Mouse (Mus musculus) cerebral cortex, adult 2 months (tissue): Measurements from ENCODE around the gene Mthfd1l.

Experiments used
- WGBS: fragments of 180-500 bp; shearing (Covaris S2); methylation state at CpG from one replicate; pipeline ENCODE4 v1.1.7; 2018; 5-methylcytosine and 5-hydroxymethylcytosine counted together

The Mthfd1l gene

GRCm38 (mm10) chr10:4046496-4046895 is 73.6 kb downstream of the Mthfd1l start:
- WGBS, result 44% methylated on average over 4 of the region's 4 CpGs

GRCm38 (mm10) chr10:4047666-4048065 is 74.7 kb downstream of the Mthfd1l start:
- WGBS, result 92% methylated on average over 6 of the region's 6 CpGs

GRCm38 (mm10) chr10:4050236-4050635 is 77.3 kb downstream of the Mthfd1l start:
- 97% methylated on average over 4 of the region's 4 CpGs for WGBS

GRCm38 (mm10) chr10:4052711-4053110 is 79.8 kb downstream of the Mthfd1l start:
- WGBS, result 80% methylated on average over 4 of the region's 4 CpGs

- 85% methylated on average over 19 of the region's 19 CpGs for WGBS
Measured at GRCm38 (mm10) chr10:4053278-4054061, 80.6 kb downstream of the Mthfd1l start.

GRCm38 (mm10) chr10:4054589-4054988 is 81.7 kb downstream of the Mthfd1l start:
- WGBS, result 93% methylated on average over 1 of the region's 1 CpGs

- WGBS, result 97% methylated on average over 3 of the region's 3 CpGs
Measured at GRCm38 (mm10) chr10:4057397-4057796, 84.5 kb downstream of the Mthfd1l start.

GRCm38 (mm10) chr10:4057832-4058231 is 84.9 kb downstream of the Mthfd1l start:
- 86% methylated on average over 5 of the region's 5 CpGs for WGBS

- WGBS, result 95% methylated on average over 11 of the region's 11 CpGs
Measured at GRCm38 (mm10) chr10:4061071-4061987, 88.4 kb downstream of the Mthfd1l start.

- 64% methylated on average over 4 of the region's 4 CpGs for WGBS
Measured at GRCm38 (mm10) chr10:4063537-4063936, 90.6 kb downstream of the Mthfd1l start.

- WGBS, result 83% methylated on average over 15 of the region's 15 CpGs
Measured at GRCm38 (mm10) chr10:4065295-4066084, 92.6 kb downstream of the Mthfd1l start.

- WGBS, result 67% methylated on average over 7 of the region's 7 CpGs
Measured at GRCm38 (mm10) chr10:4069258-4069826, 96.4 kb downstream of the Mthfd1l start.

- 91% methylated on average over 7 of the region's 7 CpGs for WGBS
Measured at GRCm38 (mm10) chr10:4070061-4070460, 97.1 kb downstream of the Mthfd1l start.

- 61% methylated on average over 8 of the region's 8 CpGs for whole genome bisulfite sequencing
Measured at GRCm38 (mm10) chr10:4071069-4071844, 98.3 kb downstream of the Mthfd1l start.

- WGBS, result 80% methylated on average over 6 of the region's 6 CpGs
Measured at GRCm38 (mm10) chr10:4071845-4072345, 99.0 kb downstream of the Mthfd1l start.

GRCm38 (mm10) chr10:4072491-4072890 is 99.6 kb downstream of the Mthfd1l start:
- WGBS, result 79% methylated on average over 4 of the region's 4 CpGs

- 93% methylated on average over 9 of the region's 9 CpGs for WGBS
Measured at GRCm38 (mm10) chr10:4078220-4078840, 105.4 kb downstream of the Mthfd1l start.

- WGBS, result 59% methylated on average over 8 of the region's 8 CpGs
Measured at GRCm38 (mm10) chr10:4078979-4079630, 106.2 kb downstream of the Mthfd1l start.

GRCm38 (mm10) chr10:4079643-4080244 is 106.8 kb downstream of the Mthfd1l start:
- WGBS, result 19% methylated on average over 15 of the region's 15 CpGs
